Mouse (Mus musculus) liver, embryonic 18 days (tissue): Measurements from ENCODE around the gene Mastl. TPM values are rescaled to one million over a fixed set of nuclear protein-coding genes. Genes with fewer than 3 reads are reported as not detected.

ENCODE experiments used
- polyA plus RNA-seq: library from polyadenylated mRNA; depleted of rRNA; stranded (reverse); fragments of >200 nt; gene quantifications from 2 replicates; pipeline ENCODE4 v1.2.3, GENCODE M21; 2012; rRNA removed

The Mastl gene
- 1.4 and 1.6 TPM in 2 replicates for polyA plus RNA-seq

DNA sequence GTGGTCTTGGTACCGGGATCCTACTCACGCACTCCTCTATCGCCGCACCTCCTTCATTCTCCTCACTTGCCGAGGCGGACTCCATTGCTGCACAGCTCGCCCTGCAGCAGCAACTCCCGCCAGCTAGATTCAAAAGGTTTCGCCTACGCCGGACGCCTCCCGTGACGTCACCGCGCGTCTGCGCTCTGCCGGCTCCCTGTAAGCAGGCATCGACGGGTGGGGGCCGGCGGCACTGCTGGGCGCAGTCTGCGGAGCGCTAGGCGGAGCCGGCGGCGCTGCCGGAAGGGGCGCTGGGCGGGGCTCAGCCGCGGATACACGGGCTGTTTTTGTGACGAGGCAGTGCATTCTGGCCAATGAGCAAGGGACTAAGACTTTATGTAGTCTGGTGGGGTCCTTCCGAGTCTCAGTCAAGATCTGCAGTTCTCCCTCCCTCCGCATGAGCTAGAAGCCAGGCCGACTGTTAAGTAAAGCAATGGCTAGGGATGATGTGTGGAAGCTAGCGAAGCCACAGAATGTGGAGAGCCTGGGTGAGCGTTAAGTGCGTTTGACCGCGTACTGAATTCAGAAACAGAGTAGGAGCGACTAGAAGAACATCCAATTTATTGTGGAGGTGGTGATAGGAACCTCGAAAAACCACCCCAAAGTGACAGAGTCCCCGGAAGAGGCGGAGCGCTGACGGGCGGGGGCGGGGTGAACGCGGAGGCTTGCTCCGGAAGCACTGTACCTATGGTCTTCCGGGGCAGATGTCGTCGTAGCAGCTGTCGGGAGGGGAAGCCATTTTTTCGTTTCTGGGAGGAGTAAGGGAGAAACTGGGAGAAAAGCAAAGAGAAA lies at the start of gene Mastl, which contains the start of gene Yme1l1:
TSS of gene Mastl (minus strand) at position 248 of the 831 bp plus-strand sequence.
TSS of gene Yme1l1 (plus strand) at position 593 of the 831 bp plus-strand sequence.

DNA sequence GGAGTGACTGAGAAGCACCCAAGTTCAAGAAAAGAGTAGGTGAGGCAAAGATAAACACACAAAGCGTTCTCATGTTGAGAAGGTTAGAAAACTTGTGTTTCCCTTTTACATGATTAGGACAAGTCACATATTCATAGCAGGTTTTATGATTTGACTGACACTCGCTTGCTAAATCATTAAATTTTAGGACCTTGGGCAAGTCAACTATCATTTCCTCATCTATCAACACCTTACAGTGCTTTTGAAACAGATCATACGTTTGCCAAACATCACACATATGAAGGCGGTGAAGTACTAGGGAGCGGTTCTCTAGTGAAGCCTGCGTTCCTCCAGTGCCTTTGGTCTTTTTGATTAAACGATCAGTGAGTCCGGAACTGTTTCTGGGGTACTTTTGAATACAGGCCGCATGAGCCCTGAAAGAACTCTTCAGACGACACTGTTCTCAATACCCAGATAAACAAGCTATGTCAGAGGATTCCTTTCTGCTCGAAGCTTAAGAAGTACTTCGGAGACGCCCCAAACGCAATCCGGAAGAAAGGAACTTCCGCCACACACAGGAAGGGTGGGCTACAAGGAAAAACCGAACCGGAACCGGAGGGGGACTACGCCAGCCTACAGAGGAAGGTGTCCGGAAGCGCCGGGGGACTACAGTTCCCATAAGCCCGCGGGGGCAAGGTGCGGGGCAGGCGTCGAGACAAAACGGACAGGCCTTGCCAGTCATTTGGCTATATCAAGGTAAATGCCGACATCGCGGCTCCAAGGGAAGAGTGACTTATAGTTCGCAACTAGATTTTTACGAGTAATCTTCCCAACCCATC lies 88.1 kb downstream of the Mastl start, which contains the start of gene Acbd5:
TSS of gene Acbd5 (plus strand) at position 616 of the 818 bp plus-strand sequence.

Other genes starting within 250 kb of the Mastl start
- gene Abi1, start 115.8 kb downstream of the Mastl start, polyA plus RNA-seq, result 28.9 and 31.4 TPM in 2 replicates
- gene Acbd5, start 87.9 kb downstream of the Mastl start, polyA plus RNA-seq, result 11.0 and 11.8 TPM in 2 replicates
- gene Yme1l1, start 345 bp upstream of the Mastl start, polyA plus RNA-seq, result 14.2 and 14.5 TPM in 2 replicates
- not detected in 2 replicates for gene 4931423N10Rik, start 51.5 kb upstream of the Mastl start, polyA plus RNA-seq
- gene Nxph2, start 165.2 kb upstream of the Mastl start, polyA plus RNA-seq, result not detected in 2 replicates